Mouse (Mus musculus) cerebellum, postnatal 4 days (tissue): Measurements from ENCODE around the gene Obox3.
"Not testable (repeated sequence)": the region's sequence is repeated elsewhere in the genome, so short reads cannot be mapped to it uniquely, and the experiment has no call there.

Experiments used
- DNase-seq, 2 experiments: peaks; one replicate each; pipeline ENCODE4 v3.0.0; 2022; ENCODE audit warnings: low spot score in 2 of 2, mixed read lengths in 1 of 2

Gene Obox3

DNA sequence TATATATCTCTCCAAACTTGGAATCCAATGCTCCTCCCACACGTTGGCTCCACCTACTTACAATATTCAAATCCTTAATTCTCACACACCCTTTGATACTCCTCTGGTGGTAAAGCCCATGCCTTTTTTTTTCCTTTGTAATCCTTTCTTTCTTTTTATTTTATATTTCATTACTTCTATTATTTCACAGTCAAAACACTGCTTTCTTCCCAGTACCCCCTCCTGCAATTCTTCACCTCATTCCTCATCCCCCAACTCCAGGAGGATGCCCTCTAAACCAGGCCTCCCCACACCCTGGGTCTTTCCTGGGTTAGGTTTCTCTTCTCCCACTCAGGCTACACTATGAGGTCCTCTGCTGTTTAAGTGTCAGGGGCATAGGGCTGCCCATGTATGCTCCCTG lies at the start of gene Obox3:
TSS of gene Obox3 (minus strand) at position 101 of the 400 bp plus-strand sequence.
- not testable (repeated sequence) for DNase-seq

DNA sequence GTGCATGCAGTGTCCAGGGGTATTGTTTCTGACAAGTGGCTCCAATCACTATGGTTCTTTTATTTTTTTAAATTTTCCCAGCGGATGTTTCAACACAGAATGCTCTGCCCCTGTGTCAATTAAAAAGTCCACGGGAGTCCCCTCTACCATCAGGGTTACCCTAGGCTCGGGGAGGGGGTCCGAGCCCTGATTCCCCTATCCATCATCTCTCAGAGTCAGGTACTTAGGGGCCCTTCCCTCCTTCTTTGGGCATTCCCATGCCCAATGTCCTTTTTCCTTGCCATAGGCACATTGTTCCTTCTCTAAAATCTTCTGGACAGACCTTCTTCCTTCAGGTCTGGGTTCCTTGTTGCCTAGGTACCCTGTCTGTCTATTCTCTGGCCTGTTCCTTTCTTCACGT lies 130.3 kb downstream of the Obox3 start:
- not testable (repeated sequence) for DNase-seq
